Mouse (Mus musculus) right cerebral cortex, postnatal 10 days (tissue): ENCODE data around the gene Dpm1.

Source experiments
- DNase-seq, 2 experiments: peaks; one replicate each; pipeline ENCODE4 v3.0.0; 2021; ENCODE audit warnings: low spot score in 2 of 2

The Dpm1 gene

GRCm38 (mm10) chr2:168166750-168167460, 63.5 kb downstream of the Dpm1 start:
- no peak for DNase-seq

GRCm38 (mm10) chr2:168161978-168162377, 68.4 kb downstream of the Dpm1 start:
- no peak for DNase-seq

GRCm38 (mm10) chr2:168161514-168161971, 68.8 kb downstream of the Dpm1 start:
- no peak for DNase-seq

GRCm38 (mm10) chr2:168160370-168160930, 69.9 kb downstream of the Dpm1 start:
- no peak for DNase-seq
